Mouse (Mus musculus): ENCODE measurements around the gene Rbms3.

Rbms3 gene

DNA sequence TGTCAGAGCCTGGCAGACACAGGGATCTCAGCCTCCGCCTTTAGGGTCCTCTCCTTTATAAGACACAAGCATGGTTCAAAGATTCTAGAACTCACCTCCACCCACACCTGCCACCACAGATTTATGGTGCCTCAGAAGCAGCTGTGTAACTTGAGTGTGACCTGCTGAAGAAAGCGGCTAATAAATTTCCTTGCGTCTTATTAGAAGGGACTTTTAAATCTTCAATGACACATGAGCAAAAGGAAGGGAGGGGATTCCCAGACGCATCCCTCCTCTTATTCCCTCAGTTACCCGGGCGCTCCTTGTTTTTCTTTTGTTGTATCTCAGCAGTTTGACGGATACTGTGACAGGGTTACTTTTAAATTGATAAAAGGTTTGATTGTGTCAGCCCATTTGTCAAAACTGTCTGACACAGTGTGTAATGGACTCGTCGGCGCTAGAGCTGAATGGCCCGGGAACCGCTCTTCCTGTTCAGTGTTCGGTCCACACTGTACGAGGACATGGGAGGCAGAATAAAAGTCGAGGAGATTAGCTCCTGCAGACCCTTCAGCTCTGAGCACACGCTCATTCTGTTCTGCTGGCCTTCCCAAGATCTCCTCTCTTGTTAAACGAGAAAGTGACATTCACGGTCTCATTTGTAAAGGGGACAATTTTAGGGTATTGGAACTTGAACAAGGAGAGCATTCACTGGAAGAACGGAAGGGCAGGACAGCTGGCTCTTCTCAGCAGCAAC, 527.3 kb downstream of the Rbms3 start:
- no peak for DNase-seq (ENCODE audit: low read depth, low spot score)

DNA sequence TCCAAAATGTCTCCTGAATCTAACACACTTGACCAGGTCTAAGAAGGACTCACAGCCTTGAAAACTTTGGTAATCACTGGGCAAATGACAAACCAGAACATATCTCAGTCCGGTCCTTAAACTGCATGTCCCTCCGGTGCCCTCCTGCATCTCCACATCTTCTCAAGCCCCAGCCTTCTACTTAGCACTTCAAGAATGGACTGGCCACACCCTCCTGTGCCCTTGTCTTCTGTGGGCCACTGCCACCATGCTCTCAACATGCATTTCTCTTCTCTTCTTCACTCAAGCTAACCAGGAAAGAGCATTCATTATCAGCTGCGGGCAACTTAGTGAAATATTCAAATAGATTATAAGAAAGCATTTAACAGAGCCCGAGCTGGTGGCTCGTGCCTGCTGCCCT, 529.5 kb downstream of the Rbms3 start:
- DNase-seq (ENCODE audit: low read depth, low spot score): no peak

DNA sequence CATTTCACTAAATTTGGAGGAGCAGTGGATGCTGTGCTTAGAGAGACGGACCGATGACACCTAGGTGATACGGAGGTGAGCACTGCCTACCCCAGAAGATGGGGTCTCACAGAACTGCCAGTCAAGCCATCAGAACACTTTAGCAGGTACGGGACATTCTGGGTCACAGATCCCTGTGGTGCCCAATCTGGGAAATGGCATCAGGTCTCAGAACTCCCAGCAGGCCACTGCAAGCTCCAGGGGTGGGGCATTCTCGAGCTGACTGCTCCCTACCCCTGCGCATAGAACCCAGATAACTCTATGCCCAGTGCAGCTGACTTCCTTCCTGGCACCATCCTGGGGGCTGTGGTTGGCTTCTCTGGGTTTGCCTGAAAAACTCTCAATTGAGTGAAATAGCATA, 536.2 kb downstream of the Rbms3 start:
- DNase-seq (ENCODE audit: low read depth, low spot score): no peak

DNA sequence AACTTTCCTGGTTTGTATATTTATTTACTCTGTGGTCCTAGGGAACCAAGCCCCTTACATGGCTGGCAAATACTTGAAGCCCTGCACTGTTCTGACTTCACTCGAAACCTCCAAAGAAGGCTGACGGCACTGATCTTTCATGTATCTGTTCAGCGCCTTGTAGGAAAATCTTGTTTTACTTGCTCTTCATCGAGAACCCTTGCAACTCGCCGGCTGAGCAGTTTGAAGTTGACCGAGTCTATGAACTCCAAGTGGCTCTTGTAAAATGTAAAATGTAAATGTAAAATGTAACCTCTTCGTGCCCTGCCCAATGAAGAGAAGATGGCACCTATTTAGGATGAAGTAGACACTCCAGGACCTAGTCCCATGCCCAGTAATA, 537.5 kb downstream of the Rbms3 start:
- DNase-seq (ENCODE audit: low read depth, low spot score): no peak

DNA sequence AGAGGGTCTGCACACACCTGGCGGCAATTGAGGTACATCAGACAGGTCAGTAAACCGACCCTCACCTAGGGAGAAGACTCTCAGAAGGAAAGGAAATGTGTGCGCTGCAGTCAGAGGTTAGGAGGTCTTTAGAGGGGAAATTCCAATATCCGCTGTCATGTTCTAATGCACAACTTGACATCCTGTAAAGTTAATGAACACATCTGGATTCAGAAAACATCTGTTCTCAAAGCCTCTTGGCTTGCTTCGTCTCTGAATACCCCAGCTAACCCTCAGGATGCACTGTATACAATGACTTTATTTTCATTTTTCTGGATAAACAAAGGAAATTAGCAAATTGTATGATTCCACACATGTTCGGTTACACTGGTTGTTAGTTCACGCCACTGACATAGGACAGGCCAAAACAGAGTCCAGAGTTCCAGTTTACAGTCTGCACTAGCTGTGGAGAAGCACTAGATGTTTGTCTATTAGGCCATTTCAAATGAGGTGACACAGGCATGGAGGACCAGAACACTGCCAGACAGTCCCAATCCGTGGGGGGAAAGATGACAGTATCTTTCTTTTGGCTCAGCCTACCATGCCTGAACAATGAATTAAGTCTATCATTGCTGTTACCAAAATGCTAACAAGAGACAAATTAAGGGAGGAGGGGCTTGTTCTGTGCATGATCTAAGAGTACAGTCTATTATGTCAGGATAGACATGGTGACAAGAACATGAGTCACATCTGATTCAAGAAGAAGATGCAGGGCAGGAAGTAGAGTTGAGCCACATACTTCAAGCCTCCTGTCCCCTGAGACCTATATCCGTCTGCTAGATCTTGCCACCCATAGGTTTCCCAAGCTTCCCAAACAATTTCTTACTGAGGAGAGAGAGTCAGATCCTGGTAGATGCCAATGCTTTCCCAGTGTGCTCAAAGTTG, 538.2 kb downstream of the Rbms3 start:
- no peak for DNase-seq (ENCODE audit: low read depth, low spot score)

DNA sequence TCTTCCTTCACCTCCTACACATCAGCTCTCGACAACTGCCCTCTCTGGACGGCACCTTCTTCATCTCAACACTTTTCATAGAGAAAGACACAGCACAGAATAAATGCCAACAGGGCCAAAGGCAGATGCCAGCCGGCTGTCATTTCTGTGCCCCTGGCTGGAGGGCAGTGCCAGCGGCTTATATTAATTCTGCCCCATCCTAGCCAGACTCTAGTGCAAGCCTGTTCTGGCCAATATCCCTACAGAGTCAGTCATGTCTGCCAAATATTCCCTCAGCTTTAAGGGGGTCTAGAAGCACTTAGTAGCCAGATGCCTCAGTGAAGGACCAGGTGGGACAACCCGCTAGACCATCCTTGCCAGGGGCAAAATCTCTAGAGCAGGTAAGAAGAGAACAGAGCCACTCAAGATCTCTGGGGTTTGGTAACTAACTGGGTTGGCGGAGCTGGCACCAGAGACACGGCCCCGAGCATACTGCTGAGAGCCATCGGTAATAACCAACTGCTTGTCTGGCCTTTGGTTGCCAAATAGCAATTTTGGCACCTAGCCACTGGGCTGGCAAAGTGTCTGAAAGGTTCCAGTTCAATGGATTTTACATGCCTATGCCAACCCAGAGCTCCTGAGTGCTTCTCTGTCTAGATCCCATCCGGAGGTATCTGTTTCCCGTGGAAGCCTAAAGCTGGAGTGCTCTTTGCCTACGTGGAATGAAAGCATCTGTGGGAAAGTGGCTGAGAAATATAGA, 540.1 kb downstream of the Rbms3 start:
- peak; percentile 85 for DNase-seq (ENCODE audit: low read depth, low spot score)

DNA sequence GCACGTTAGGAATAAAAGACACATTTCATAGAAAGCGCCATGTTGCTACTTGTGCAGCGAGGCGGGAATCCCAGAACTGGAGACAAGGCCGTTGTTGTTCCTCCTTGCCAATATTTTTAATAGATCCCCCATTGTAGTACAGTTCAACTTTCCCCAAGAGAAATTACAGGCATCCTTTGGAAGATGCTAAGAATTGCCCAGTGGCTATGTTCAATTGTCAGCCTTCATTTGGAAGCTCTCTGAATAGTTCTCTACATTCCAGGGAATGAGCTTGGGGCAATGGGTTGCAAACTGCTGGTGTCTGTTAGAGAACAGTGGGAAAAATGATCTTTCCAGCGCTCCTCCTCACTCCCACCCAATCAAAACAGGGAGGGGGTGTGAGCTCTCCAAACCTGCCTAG, 541.4 kb downstream of the Rbms3 start:
- DNase-seq (ENCODE audit: low read depth, low spot score): no peak

DNA sequence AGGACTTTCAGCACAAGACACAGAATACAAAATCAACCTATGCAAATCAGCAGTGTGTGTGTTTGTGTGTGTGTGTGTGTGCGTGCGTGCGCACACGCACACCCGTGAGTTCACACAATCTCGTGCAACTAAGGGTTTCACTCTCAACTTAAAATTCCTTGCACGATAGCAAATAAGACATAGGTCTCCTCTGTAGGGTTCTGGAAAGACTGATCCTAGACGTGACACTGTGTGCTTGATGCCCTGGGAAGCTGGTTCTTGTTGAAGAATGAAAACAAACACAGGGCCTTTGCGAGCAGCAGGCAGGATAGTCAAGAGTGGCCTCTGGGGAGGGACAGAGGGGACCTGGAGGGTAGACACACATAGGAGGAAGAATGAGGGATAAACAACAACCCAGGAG, 544.0 kb downstream of the Rbms3 start:
- DNase-seq (ENCODE audit: low read depth, low spot score): no peak

DNA sequence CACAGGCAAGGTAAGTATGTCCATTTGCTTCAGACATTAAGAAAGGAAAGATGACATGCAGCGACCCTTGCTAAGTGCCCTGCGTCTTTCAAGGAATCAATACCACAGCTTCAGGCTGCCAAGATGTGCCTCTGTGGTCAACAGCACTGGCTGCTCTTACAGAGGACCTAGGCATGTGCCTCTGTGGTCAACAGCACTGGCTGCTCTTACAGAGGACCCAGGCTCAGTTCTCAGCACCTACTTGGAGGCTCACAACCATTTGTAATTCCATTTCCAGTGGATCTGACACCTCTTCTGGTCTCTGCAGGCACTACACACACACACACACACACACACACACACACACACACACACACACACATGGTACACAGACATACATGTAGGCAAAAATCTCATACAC, 545.2 kb downstream of the Rbms3 start:
- no peak for DNase-seq (ENCODE audit: low read depth, low spot score)

DNA sequence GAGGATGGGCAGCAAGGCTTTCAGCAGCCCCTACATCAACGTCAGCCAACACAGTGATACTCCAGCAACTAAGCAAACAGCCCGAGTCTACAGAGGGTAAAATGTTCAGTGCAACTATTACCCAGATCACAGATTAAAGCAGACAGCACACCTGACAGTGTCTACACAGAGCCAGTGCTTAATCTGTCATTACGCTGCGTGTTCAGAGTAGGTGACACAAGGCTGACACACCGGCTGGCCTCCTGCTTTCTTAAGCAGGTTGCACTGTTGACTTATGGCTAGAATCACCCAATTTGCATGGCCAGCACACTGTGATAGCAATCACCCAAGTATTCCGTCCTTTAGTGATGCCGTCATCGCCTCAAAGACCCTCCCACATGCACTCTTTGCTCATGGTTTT, 550.2 kb downstream of the Rbms3 start:
- no peak for DNase-seq (ENCODE audit: low read depth, low spot score)

DNA sequence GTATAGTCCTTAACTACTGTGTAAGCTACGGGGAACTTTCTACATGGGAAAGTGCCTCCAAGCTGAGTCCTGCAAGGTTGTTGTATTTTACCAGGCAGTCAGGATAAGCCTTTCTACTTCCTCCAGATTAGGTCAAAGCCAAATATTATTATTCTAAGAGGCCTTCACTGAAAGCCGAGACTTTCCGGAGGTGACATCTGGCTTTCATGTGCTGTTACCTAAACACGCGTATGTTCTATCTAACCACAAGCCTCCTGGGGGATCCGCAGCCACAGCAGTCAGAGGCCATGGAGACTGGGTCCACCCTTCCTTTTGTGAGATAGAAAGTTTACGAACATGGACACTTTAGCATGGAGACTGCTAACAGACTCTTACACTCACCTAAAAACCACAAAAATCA, 552.2 kb downstream of the Rbms3 start:
- DNase-seq (ENCODE audit: low read depth, low spot score): no peak

DNA sequence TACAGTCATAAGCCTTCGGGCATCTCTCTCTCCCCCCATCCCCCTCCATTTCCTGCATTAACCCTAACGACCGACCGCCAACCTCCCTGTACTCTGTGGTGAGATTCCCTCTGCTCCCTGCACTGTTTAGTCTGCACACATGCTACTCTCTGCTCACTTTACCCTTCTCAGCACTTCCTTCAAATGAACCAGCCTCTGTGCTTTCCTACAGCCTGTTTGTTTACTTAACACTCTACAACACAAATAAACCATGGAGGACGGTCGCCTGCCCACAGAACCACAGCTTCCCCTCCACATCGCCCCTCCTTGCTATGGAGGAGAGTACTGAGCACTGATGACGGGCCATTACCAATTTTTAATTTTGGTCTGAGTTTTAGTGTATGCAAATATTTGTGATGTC, 552.9 kb downstream of the Rbms3 start:
- DNase-seq (ENCODE audit: low read depth, low spot score): no peak

DNA sequence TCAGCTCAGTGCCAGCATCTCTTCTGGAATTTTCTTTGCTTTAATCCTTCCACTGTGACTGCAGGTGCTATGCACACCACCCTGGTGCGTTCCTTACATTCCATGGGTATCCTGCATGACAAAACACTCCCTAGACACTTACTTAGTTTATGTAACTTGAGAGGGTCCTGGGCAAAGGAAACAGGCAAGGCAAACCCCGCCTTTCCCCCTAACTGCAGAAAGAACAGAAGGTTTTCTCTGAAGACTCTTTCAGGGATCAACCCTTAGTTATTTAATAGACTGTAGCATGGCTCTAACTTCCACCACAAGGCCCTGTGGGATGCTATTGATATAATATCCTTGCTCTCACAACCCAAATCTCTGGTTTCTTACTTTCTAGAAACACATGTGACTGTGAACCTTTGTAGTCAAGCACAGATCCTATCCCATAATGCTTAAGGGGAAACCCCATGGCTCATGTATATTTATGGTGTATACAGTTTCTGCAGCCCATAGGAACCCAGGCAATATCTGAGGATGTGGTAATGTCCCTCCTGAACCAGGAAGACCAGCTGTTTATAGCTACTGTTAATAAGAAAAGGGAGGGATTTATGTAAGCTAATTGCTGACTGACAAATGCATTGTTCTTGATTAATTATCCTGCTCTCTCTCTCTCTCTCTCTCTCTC, 557.1 kb downstream of the Rbms3 start:
- DNase-seq (ENCODE audit: low read depth, low spot score): no peak

DNA sequence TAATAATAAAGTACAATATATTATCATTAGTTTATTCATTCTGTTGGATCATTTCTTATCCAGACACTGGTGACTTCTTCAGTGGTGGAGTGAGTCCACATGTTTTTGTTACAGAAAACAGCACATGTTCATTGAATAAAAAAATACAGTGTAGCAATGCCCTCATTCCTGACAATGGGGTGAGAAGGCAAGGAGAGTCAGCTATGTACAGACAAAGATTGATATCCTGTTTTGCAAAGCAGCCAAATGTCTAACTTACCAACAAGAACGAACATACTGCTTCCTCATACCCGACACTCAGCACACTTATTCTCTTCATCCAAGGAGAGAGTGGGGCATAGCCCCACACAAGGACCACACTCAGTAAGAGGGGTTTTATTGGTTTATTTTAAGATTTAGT, 559.1 kb downstream of the Rbms3 start:
- DNase-seq (ENCODE audit: low read depth, low spot score): no peak

DNA sequence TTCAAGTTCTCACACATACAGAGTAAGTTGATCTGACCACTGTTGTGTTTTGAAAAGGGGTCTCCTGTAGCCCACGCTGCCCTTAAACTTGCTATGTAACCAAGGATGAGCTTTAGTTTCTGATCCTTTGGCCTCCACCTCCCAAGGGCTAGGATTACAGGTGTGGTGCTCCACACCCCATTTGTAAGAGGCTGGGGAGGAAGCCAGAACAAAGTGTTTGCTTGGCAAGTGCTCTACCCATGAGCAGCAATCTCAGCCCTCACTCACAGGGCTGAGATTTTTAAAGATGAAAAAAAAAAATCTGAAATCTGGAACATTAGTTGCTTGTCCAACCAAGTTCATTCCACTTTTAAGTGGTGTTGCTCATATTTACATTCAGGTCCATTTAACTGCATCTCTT, 560.5 kb downstream of the Rbms3 start:
- DNase-seq (ENCODE audit: low read depth, low spot score): no peak

DNA sequence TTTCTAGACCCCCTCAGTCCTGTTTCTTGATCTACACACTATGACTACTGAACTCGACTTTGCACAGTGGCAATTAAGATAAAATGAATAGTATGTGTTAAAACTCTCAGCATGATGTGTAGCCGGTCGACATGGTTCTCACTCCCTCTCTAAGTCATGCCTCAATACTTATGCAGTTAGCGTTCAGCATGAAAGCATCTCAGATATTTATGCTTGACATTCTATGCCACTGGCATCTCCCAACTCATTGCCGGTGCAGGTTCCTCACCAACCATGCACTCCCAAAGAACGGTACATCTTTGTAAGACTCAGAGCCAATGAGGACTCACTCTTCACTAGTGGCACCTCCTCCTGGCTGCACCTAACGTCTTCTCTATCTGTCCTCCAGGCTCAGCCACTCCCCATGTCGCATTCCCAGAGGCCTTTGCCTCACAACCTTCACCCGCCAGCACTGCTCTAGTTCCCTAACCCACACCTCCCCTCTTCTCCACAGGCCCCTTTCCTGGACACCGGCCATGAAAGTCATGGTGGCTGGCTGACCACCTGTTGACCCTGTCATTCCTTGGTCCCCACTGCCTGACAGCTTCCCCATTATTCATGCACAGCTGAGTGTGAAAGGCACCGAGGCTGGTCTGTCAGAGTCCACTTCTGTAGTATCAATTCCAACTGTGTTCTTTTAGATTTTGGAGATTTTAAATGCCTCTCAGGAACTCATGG, 561.9 kb downstream of the Rbms3 start:
- DNase-seq (ENCODE audit: low read depth, low spot score): no peak

DNA sequence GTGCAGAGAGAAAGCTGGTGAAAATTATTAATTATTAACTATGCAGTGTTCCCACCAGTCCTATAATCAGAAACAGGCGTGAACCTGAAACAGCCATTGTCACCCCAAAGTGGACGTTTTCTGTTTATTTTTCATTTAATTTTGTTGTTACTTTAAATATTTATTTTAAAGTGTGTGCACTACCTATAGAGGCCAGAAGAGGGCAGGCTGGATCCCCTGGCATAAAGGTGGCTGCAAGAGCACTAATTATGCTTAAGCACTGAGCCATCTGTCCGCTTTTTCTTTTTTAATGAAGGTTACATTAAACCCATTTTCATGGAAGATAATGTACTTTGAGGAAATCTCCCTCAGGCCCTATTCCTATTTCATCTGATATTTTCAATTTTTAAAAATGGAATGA, 563.2 kb downstream of the Rbms3 start:
- DNase-seq (ENCODE audit: low read depth, low spot score): no peak

DNA sequence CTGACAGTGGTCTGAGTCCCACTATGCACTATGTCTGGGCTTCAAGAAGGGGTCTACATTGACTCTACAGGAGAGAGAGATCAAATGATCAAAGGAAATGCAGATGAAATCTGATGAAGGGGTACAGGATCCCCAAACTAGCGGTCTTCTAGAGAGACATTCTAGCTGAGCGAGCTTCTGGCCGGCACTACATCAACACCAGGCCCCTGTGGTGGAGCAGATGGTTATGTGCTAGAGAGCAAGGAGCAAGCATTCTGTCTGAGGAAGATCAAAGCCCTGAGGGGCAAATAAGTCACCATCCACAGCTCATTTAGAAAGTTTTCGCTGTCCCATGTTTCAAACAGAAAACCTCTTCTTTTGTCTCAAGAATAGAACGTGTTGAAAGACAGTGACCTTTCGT, 564.1 kb downstream of the Rbms3 start:
- no peak for DNase-seq (ENCODE audit: low read depth, low spot score)

DNA sequence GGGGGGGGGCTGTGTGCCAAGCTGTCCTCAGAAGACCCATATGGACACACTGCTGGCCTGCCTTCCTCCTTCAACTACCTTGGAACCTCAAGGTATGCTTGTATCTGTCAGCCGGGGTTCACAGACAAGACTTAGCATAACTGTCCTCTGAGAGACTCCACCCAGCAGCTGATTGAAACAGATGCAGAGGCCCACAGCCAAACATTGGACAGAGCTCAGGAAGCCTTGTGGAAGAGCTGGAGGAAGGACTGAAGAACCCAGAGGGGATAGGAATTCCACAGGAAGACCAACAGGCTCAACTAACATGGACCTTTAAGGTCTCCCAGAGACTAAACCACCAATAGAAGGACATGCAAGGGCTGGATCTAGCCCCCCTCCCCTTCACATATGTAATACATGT, 570.1 kb downstream of the Rbms3 start:
- DNase-seq (ENCODE audit: low read depth, low spot score): no peak

DNA sequence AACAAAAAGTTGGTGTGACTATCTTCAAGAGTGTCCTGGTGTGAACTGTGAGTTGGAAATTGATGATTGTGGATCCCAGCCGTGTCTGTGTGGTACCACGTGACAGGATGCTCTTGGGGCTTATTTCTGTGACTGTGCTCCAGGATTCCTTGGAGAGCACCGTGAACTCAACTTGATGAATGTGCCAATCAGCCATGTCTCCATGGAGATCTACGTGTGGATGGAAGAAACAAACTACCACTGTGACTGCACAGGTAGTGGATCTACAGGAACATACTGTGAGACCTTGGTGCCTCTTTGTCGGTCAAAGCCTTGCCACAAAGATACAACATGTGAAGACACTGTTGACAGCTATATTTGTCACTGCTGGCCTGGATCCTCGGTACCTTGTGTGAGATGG, 570.6 kb downstream of the Rbms3 start:
- no peak for DNase-seq (ENCODE audit: low read depth, low spot score)

DNA sequence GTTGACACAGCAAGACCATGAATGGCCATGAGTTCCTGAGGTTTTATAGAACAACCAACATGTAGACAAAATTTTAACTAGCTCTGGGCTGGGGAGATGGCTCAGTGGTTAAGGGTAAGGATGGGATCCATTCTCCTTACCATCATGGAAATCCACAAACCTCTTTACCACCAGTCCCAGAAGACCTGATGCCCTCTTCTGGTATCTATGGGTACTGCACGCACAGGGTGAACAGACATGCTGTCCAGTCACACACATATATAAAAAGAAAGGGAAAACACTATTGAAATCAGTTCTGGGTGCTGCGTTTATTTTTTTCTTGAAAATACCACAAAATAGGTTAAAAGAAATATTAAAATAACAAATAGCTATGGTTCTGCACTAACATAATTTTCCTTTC, 577.8 kb downstream of the Rbms3 start:
- DNase-seq (ENCODE audit: low read depth, low spot score): no peak
